Mouse (Mus musculus) midbrain, postnatal 0 days (tissue): Measurements from ENCODE around the gene Exoc3l2. TPM values are rescaled to one million over a fixed set of nuclear protein-coding genes. Genes with fewer than 3 reads are reported as not detected.

Experiments
- ATAC-seq: fragments of 200-750 bp; cut with Nextera tagmentation; 2 replicates; pipeline ENCODE4 v1.8.0; 2017; ENCODE audit warnings: moderate number of reproducible peaks, mild to moderate bottlenecking, moderate TSS enrichment, moderate library complexity; ENCODE audit not compliant: low FRiP score
- DNase-seq: peaks from one replicate; pipeline ENCODE4 v3.0.0-alpha.2; 2015; ENCODE audit warnings: low spot score
- H3K27ac ChIP-seq: fragments of 300-500 bp; sonication (generic); 2 replicates; pipeline ENCODE4 v1.5.1; 2014; ENCODE audit warnings: low read depth, mild to moderate bottlenecking, low read length, mixed read lengths
- H3K27me3 ChIP-seq: fragments of 300-500 bp; sonication (generic); 2 replicates; pipeline ENCODE4 v1.6.1; 2014; ENCODE audit warnings: low read length, control low read depth, mixed read lengths; ENCODE audit not compliant: insufficient read depth
- H3K36me3 ChIP-seq: fragments of 300-500 bp; sonication (generic); 2 replicates; pipeline ENCODE4 v1.6.1; 2014; ENCODE audit warnings: low read length, control low read depth, mixed read lengths; ENCODE audit not compliant: insufficient read depth
- H3K4me1 ChIP-seq: fragments of 300-500 bp; sonication (generic); 2 replicates; pipeline ENCODE4 v1.6.1; 2014; ENCODE audit warnings: mild to moderate bottlenecking, control low read depth, antibody characterized with exemption, low read length, mixed read lengths; ENCODE audit not compliant: insufficient read depth
- H3K4me2 ChIP-seq: fragments of 300-500 bp; sonication (generic); 2 replicates; pipeline ENCODE4 v1.6.1; 2014; ENCODE audit warnings: low read depth, mild to moderate bottlenecking, low read length, mixed read lengths; ENCODE audit not compliant: poor library complexity, severe bottlenecking
- H3K4me3 ChIP-seq: fragments of 300-500 bp; sonication (generic); 2 replicates; pipeline ENCODE4 v1.5.1; 2014; ENCODE audit warnings: low read depth, mild to moderate bottlenecking, low read length, moderate library complexity
- H3K9ac ChIP-seq: fragments of 300-500 bp; sonication (generic); replicated peaks from 2 replicates; pipeline ENCODE4 v1.6.1; 2014; ENCODE audit warnings: mild to moderate bottlenecking, low read length, moderate library complexity, mixed read lengths; ENCODE audit not compliant: poor library complexity, severe bottlenecking
- H3K9me3 ChIP-seq: fragments of 300-500 bp; sonication (generic); 2 replicates; pipeline ENCODE4 v1.6.1; 2016; ENCODE audit warnings: low read length, control low read depth
- CTCF ChIP-seq: IDR thresholded peaks from 2 replicates; pipeline ENCODE4 v1.5.1; 2016; ENCODE audit warnings: antibody characterized with exemption, mild to moderate bottlenecking
- WGBS: fragments of 180-500 bp; shearing (Covaris S2); extraction: QIAGEN DNeasy Blood & Tissue Kit; methylation state at CpG from one replicate; pipeline ENCODE4 v1.1.7; 2014; 5-methylcytosine and 5-hydroxymethylcytosine counted together
- polyA plus RNA-seq: library from polyadenylated mRNA; unstranded; fragments of >200 nt; fragmentation: Nextera tagmentation; extraction: Ambion mirVana; gene quantifications from 2 replicates; pipeline ENCODE4 v1.2.1, GENCODE M21; 2015
- total RNA-seq: library from RNA; depleted of rRNA; stranded (reverse); fragments of >200 nt; gene quantifications from 2 replicates; pipeline ENCODE4 v1.2.3, GENCODE M21; 2014

The Exoc3l2 gene
- total and polyA plus RNA-seq, 2 experiments from 2014 or later: 0.49 to 1.5 TPM

DNA sequence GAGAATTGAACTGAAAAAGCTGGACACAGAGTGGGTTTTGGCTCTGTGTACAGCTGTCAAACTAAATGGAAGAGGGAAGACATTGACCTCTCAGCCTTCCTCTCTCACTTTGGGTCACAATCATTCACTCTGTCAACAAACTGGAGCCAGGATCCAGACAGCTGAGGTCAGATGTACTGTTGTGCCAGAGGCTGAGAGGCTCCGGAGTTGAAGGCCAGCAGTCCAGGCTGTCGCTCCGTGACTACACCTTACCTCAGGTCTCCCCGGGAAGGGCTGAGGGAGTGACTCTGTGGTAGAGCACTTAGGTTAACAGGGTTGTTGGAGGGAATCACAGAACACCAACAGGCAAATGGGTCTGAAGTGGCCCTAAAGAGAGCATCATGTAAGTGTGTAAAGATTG lies 35.2 kb downstream of the Exoc3l2 start:
- 85% methylated on average over 4 of the region's 4 CpGs for WGBS
- TF ChIP-seq CTCF: no peak

DNA sequence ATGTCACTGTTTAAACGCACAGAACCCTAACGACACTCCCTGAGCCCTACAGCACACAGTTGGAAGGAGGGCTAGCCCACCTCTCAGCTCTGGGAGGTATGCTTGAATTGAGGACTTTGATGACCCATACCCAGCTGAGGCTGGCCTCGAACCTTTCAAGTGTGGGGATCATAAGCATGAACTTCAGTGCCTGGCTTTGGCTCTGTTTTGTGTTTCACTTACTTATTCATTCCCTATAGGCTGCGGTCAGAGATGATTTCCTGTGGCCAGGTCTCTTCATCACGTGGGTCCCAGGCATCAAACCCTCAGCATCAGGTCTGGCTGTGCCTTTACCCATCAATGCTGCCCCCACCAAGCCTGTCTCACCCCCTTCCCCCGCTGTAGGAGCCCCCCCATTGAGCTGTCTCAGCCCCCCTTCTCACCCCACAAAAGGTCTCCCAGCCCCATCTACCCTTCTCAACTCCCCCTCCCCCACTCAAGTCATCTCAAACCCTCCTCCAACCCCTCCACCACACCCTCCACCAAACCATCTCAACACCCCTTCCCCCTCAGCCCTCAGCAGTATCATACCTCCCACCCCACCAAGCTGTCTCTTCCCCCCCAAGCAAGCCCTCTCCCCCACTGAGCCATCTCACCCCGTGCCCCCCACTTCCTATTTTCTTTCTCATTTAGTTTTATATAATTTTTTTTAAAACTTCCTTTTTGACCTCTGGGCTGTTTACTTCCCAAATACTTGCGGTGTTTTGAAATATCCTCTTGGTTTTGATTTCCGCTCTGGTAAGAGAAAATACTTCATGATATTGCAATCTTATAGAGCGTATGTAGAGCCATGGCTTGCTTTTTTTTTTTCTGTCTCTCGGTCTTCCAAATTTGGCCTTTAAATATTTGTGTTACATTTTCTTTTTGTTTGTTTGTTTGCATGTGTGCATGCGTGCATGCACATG lies 37.6 kb downstream of the Exoc3l2 start:
- DNase-seq (no peak), ATAC-seq (no peak)
- no peak overlapping the region for H3K4me2 ChIP-seq
- H3K27ac ChIP-seq: no peak overlapping the region
- no peaks in the 10 kb centered on the region for H3K4me1 ChIP-seq
- H3K36me3 ChIP-seq: no peaks in the 10 kb centered on the region
- no peaks in the 10 kb centered on the region for H3K27me3 ChIP-seq
- 77% methylated on average over 12 of the region's 12 CpGs for WGBS
- no peak for TF ChIP-seq CTCF
- H3K9ac ChIP-seq: no peak overlapping the region
- H3K9me3 ChIP-seq: no peaks in the 10 kb centered on the region
- no peak overlapping the region for H3K4me3 ChIP-seq

More for the DNA sequence above, 35.2 kb downstream of the Exoc3l2 start:
- no peak overlapping the region for H3K27ac ChIP-seq
- no peaks in the 10 kb centered on the region for H3K9me3 ChIP-seq
- H3K27me3 ChIP-seq: peaks cover 3% of the 10 kb centered on the region; the same call in 1 of the 2 replicates
- no peaks in the 10 kb centered on the region for H3K4me1 ChIP-seq
- H3K4me3 ChIP-seq: no peak overlapping the region
- H3K9ac ChIP-seq: no peak overlapping the region
- DNase-seq (no peak), ATAC-seq (no peak)
- no peaks in the 10 kb centered on the region for H3K36me3 ChIP-seq
- H3K4me2 ChIP-seq: no peak overlapping the region

DNA sequence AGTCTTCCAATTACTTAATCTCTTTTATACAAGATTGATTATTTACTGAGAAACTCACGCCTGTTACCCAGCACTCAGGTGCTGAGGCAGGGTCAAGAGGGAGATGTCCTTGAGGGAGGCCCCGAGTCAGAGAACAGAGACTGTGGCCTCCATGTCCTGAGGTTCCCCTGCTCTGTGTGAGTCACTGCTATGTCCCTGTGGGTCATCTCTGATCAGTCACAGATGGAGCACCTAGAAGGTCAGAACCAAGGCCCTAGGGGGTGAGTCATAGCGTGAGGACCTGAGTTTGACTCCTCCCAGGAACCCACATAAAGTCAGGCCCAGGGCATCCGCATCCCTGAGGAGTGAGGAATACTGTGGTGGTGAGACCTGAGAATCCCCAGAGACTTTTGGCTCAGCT lies 38.5 kb downstream of the Exoc3l2 start:
- no peak for DNase-seq
- no peaks in the 10 kb centered on the region for H3K4me1 ChIP-seq
- H3K9ac ChIP-seq: no peak overlapping the region
- no peak for TF ChIP-seq CTCF
- H3K27ac ChIP-seq: no peak overlapping the region
- H3K4me2 ChIP-seq: no peak overlapping the region
- no peaks in the 10 kb centered on the region for H3K36me3 ChIP-seq
- no peak overlapping the region for H3K4me3 ChIP-seq
- 77% methylated on average over 4 of the region's 4 CpGs for WGBS
- H3K27me3 ChIP-seq: no peaks in the 10 kb centered on the region
- H3K9me3 ChIP-seq: no peaks in the 10 kb centered on the region
- no peak for ATAC-seq

DNA sequence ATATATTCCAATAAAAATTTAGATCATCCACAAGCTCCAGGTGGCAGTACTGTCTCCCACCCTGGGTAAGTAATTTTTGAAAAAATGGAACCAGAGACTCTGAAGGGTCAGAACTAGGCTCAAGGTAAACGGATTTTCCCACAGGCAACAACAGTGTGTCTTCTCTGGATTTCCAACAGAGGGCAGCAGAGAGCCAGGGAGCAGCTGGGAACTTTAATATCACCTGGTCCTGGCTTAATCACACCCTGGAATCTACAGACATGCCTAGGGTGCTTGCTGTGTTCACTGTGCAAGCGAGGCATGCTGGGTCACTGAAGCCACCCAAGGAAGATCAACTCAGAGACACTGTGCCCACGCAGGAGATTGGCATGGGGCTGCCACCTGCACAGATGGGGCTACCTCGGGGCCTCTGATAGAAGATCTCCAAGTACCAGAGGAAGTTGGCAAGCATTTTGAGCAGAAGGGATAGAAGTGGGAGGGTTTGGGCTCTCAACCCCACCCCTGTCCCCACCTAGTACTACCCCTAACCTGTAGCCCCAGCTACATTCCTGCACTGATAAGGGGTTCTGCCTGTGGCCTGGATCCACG lies 40.4 kb downstream of the Exoc3l2 start:
- H3K4me3 ChIP-seq: no peak overlapping the region
- WGBS: 44% methylated on average over 5 of the region's 5 CpGs

DNA sequence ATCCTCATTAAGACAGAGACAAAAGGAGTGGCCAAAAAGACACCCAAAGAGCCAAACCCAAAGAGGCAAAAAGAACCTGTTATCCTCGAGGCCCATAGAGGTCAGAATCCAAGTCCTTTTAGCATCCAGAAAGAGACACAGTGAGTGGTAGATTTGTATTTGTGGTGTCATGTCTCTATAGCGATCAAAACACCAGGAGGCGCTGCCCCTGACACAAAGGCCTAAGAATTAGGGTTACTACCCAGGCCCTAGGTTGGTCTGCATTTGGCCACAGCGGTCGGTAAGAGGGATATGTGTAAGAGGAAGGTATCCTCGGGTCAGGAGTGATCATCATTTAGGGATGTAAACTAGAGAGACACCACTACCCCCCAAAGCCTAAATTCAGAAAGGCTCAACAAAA lies 43.2 kb downstream of the Exoc3l2 start:
- no peak overlapping the region; the same call in 1 of the 2 replicates for H3K9ac ChIP-seq
- WGBS: 18% methylated on average over 6 of the region's 6 CpGs

More for the DNA sequence above, 40.4 kb downstream of the Exoc3l2 start:
- no peaks in the 10 kb centered on the region for H3K36me3 ChIP-seq
- no peaks in the 10 kb centered on the region for H3K9me3 ChIP-seq
- H3K27ac ChIP-seq: no peak overlapping the region
- H3K4me2 ChIP-seq: no peak overlapping the region
- H3K4me1 ChIP-seq: no peaks in the 10 kb centered on the region
- ATAC-seq: no peak
- peak; percentile 82 for TF ChIP-seq CTCF
- DNase-seq: peak; percentile 54
- H3K27me3 ChIP-seq: no peaks in the 10 kb centered on the region
- no peak overlapping the region for H3K9ac ChIP-seq

More for the DNA sequence above, 43.2 kb downstream of the Exoc3l2 start:
- TF ChIP-seq CTCF: peak; percentile 48
- Histone ChIP-seq H3K27me3 (no peaks in the 10 kb centered on the region), H3K4me1 (peaks cover 3% of the 10 kb centered on the region; the same call in 1 of the 2 replicates), H3K4me2 (peak overlapping the region; percentile 93), H3K4me3 (peak overlapping the region; percentile 53), H3K36me3 (no peaks in the 10 kb centered on the region), H3K9me3 (no peaks in the 10 kb centered on the region), H3K27ac (0 out of 2 replicates have a peak overlapping the region, but pooled peaks have one; percentile 78)
- ATAC-seq: no peak
- DNase-seq: no peak
